Mouse (Mus musculus) heart, embryonic 10.5 days (tissue): ENCODE measurements around the gene Olfr68. TPM values are rescaled to one million over a fixed set of nuclear protein-coding genes. Genes with fewer than 3 reads are reported as not detected.
A peak's percentile ranks its signal among the peaks of the same experiment; 100 is the strongest.
"Not testable (repeated sequence)": the region's sequence is repeated elsewhere in the genome, so short reads cannot be mapped to it uniquely, and the experiment has no call there.

Experiments
- DNase-seq: peaks from one replicate; pipeline ENCODE4 v3.0.0-alpha.2; 2017; ENCODE audit warnings: low spot score
- H3K27ac ChIP-seq: fragments of 300-500 bp; sonication (generic); 2 replicates; pipeline ENCODE4 v1.5.1; 2016; ENCODE audit warnings: mild to moderate bottlenecking
- H3K27me3 ChIP-seq: fragments of 300-500 bp; sonication (generic); 2 replicates; pipeline ENCODE4 v1.6.1; 2016; ENCODE audit warnings: mild to moderate bottlenecking; ENCODE audit not compliant: poor library complexity, insufficient read depth, severe bottlenecking
- H3K36me3 ChIP-seq: fragments of 300-500 bp; sonication (generic); 2 replicates; pipeline ENCODE4 v1.6.1; 2016; ENCODE audit warnings: mild to moderate bottlenecking, moderate library complexity
- H3K4me1 ChIP-seq: fragments of 300-500 bp; sonication (generic); 2 replicates; pipeline ENCODE4 v1.6.1; 2016; ENCODE audit warnings: mild to moderate bottlenecking
- H3K4me3 ChIP-seq: fragments of 300-500 bp; sonication (generic); 2 replicates; pipeline ENCODE4 v1.5.1; 2016; ENCODE audit warnings: mild to moderate bottlenecking, moderate library complexity
- H3K9me3 ChIP-seq: fragments of 300-500 bp; sonication (generic); 2 replicates; pipeline ENCODE4 v1.6.1; 2016; ENCODE audit warnings: mild to moderate bottlenecking, moderate library complexity
- WGBS: fragments of 180-500 bp; shearing (Covaris S2); methylation state at CpG from one replicate; pipeline ENCODE4 v1.1.7; 2016; 5-methylcytosine and 5-hydroxymethylcytosine counted together
- polyA plus RNA-seq: library from polyadenylated mRNA; unstranded; fragments of >200 nt; fragmentation: Nextera tagmentation; extraction: Ambion mirVana; gene quantifications from 2 replicates; pipeline ENCODE4 v1.2.1, GENCODE M21; 2016

Olfr68 gene
- polyA plus RNA-seq, 1 experiment from 2014 or later: not detected

GRCm38 (mm10) chr7:103809801-103810155 lies 30.3 kb upstream of the Olfr68 start:
- WGBS: 45% methylated on average over 1 of the region's 1 CpGs
- Histone ChIP-seq H3K4me3 (no peak overlapping the region), H3K27me3 (no peaks in the 10 kb centered on the region), H3K27ac (peak overlapping the region; percentile 36; the same call in 1 of the 2 replicates), H3K9me3 (no peaks in the 10 kb centered on the region), H3K4me1 (no peaks in the 10 kb centered on the region), H3K36me3 (no peaks in the 10 kb centered on the region)
- DNase-seq: no peak

GRCm38 (mm10) chr7:103808971-103809800 lies 29.7 kb upstream of the Olfr68 start:
- Histone ChIP-seq H3K27me3 (no peaks in the 10 kb centered on the region), H3K4me3 (no peak overlapping the region), H3K9me3 (no peaks in the 10 kb centered on the region), H3K36me3 (no peaks in the 10 kb centered on the region), H3K4me1 (no peaks in the 10 kb centered on the region), H3K27ac (peak overlapping the region; percentile 36; the same call in 1 of the 2 replicates)
- 27% methylated on average over 5 of the region's 5 CpGs for WGBS
- DNase-seq: no peak

- H3K27ac ChIP-seq, DNase-seq, H3K4me1 ChIP-seq, H3K27me3 ChIP-seq, H3K36me3 ChIP-seq, H3K9me3 ChIP-seq, H3K4me3 ChIP-seq: not testable (repeated sequence)
- WGBS: 71% methylated on average over 2 of the region's 2 CpGs
Measured at GRCm38 (mm10) chr7:103808120-103808519, 28.6 kb upstream of the Olfr68 start.

GRCm38 (mm10) chr7:103806856-103807255 lies 27.4 kb upstream of the Olfr68 start:
- H3K36me3 ChIP-seq: no peaks in the 10 kb centered on the region
- H3K27me3 ChIP-seq: no peaks in the 10 kb centered on the region
- 70% methylated on average over 1 of the region's 1 CpGs for WGBS
- H3K9me3 ChIP-seq: no peaks in the 10 kb centered on the region
- no peak overlapping the region for H3K4me3 ChIP-seq
- no peak for DNase-seq
- H3K4me1 ChIP-seq: no peaks in the 10 kb centered on the region
- no peak overlapping the region for H3K27ac ChIP-seq

GRCm38 (mm10) chr7:103792669-103793388 lies 13.3 kb upstream of the Olfr68 start:
- H3K36me3 ChIP-seq: no peaks in the 10 kb centered on the region
- H3K27ac ChIP-seq: no peak overlapping the region
- no peaks in the 10 kb centered on the region for H3K4me1 ChIP-seq
- H3K4me3 ChIP-seq: no peak overlapping the region
- no peaks in the 10 kb centered on the region for H3K9me3 ChIP-seq
- no peak for DNase-seq
- H3K27me3 ChIP-seq: no peaks in the 10 kb centered on the region
- WGBS: 16% methylated on average over 4 of the region's 4 CpGs

GRCm38 (mm10) chr7:103791721-103792120 lies 12.2 kb upstream of the Olfr68 start, which contains the start of gene Olfr67:
Olfr67 (minus strand) TSS chr7:103791821.
- no peaks in the 10 kb centered on the region for H3K27me3 ChIP-seq
- WGBS: 80% methylated on average over 3 of the region's 3 CpGs
- no peaks in the 10 kb centered on the region for H3K9me3 ChIP-seq
- no peaks in the 10 kb centered on the region for H3K4me1 ChIP-seq
- no peaks in the 10 kb centered on the region for H3K36me3 ChIP-seq
- H3K27ac ChIP-seq: no peak within 1 kb of the TSS
- DNase-seq: no peak
- no peak within 1 kb of the TSS for H3K4me3 ChIP-seq

GRCm38 (mm10) chr7:103777652-103778051 lies 1.8 kb downstream of the Olfr68 start:
- DNase-seq, H3K4me1 ChIP-seq, H3K27ac ChIP-seq, H3K27me3 ChIP-seq, H3K9me3 ChIP-seq, H3K36me3 ChIP-seq, H3K4me3 ChIP-seq: not testable (repeated sequence)
- 62% methylated on average over 4 of the region's 4 CpGs for WGBS

GRCm38 (mm10) chr7:103771494-103771893 lies 8.0 kb downstream of the Olfr68 start, which contains the start of gene Olfr69:
Olfr69 (minus strand) TSS chr7:103771594.
- no peaks in the 10 kb centered on the region for H3K36me3 ChIP-seq
- H3K27ac ChIP-seq: no peak within 1 kb of the TSS
- H3K27me3 ChIP-seq: no peaks in the 10 kb centered on the region
- H3K9me3 ChIP-seq: no peaks in the 10 kb centered on the region
- WGBS: 71% methylated on average over 2 of the region's 2 CpGs
- H3K4me3 ChIP-seq: no peak within 1 kb of the TSS
- no peaks in the 10 kb centered on the region for H3K4me1 ChIP-seq
- no peak for DNase-seq

- H3K4me1 ChIP-seq, H3K4me3 ChIP-seq, H3K27me3 ChIP-seq, DNase-seq, H3K9me3 ChIP-seq, H3K27ac ChIP-seq, H3K36me3 ChIP-seq: not testable (repeated sequence)
- 70% methylated on average over 6 of the region's 6 CpGs for WGBS
Measured at GRCm38 (mm10) chr7:103767687-103768086, 11.8 kb downstream of the Olfr68 start.

- not testable (repeated sequence) for H3K27ac ChIP-seq, H3K36me3 ChIP-seq, DNase-seq, H3K27me3 ChIP-seq, H3K9me3 ChIP-seq, H3K4me1 ChIP-seq, H3K4me3 ChIP-seq
- 86% methylated on average over 6 of the region's 6 CpGs for WGBS
Measured at GRCm38 (mm10) chr7:103762212-103762611, 17.3 kb downstream of the Olfr68 start.

- WGBS: 36% methylated on average over 2 of the region's 2 CpGs
- H3K4me1 ChIP-seq: no peaks in the 10 kb centered on the region
- DNase-seq: no peak
- no peaks in the 10 kb centered on the region for H3K27me3 ChIP-seq
- no peaks in the 10 kb centered on the region for H3K9me3 ChIP-seq
- no peak within 1 kb of the TSS for H3K4me3 ChIP-seq
- no peaks in the 10 kb centered on the region for H3K36me3 ChIP-seq
- no peak within 1 kb of the TSS for H3K27ac ChIP-seq
Measured at GRCm38 (mm10) chr7:103757233-103757632, 22.3 kb downstream of the Olfr68 start, which contains the start of gene Olfr630. Olfr630 (minus strand) TSS chr7:103757333.

GRCm38 (mm10) chr7:103744843-103745242 lies 34.7 kb downstream of the Olfr68 start, which contains the start of gene Olfr629:
Olfr629 (minus strand) TSS chr7:103744943.
- no peak for DNase-seq
- Histone ChIP-seq H3K27ac (no peak within 1 kb of the TSS), H3K9me3 (no peaks in the 10 kb centered on the region), H3K36me3 (no peaks in the 10 kb centered on the region), H3K4me3 (no peak within 1 kb of the TSS), H3K4me1 (no peaks in the 10 kb centered on the region), H3K27me3 (no peaks in the 10 kb centered on the region)
- WGBS: 78% methylated on average over 2 of the region's 2 CpGs

- Histone ChIP-seq H3K27ac (no peak within 1 kb of the TSS), H3K4me1 (no peaks in the 10 kb centered on the region), H3K4me3 (no peak within 1 kb of the TSS), H3K27me3 (no peaks in the 10 kb centered on the region), H3K9me3 (no peaks in the 10 kb centered on the region), H3K36me3 (no peaks in the 10 kb centered on the region)
- WGBS: 78% methylated on average over 1 of the region's 1 CpGs
- no peak for DNase-seq
Measured at GRCm38 (mm10) chr7:103730074-103730473, 49.4 kb downstream of the Olfr68 start, which contains the start of gene Olfr628. Olfr628 (plus strand) TSS chr7:103730374.
